Mouse (Mus musculus): ENCODE measurements around the gene Il18bp. TPM values are rescaled to one million over a fixed set of nuclear protein-coding genes. Genes with fewer than 3 reads are reported as not detected.
"Not testable (repeated sequence)": the region's sequence is repeated elsewhere in the genome, so short reads cannot be mapped to it uniquely, and the experiment has no call there.

Gene Il18bp
- polyA plus RNA-seq, 1 experiment from 2014 or later, result 3.7 TPM

DNA sequence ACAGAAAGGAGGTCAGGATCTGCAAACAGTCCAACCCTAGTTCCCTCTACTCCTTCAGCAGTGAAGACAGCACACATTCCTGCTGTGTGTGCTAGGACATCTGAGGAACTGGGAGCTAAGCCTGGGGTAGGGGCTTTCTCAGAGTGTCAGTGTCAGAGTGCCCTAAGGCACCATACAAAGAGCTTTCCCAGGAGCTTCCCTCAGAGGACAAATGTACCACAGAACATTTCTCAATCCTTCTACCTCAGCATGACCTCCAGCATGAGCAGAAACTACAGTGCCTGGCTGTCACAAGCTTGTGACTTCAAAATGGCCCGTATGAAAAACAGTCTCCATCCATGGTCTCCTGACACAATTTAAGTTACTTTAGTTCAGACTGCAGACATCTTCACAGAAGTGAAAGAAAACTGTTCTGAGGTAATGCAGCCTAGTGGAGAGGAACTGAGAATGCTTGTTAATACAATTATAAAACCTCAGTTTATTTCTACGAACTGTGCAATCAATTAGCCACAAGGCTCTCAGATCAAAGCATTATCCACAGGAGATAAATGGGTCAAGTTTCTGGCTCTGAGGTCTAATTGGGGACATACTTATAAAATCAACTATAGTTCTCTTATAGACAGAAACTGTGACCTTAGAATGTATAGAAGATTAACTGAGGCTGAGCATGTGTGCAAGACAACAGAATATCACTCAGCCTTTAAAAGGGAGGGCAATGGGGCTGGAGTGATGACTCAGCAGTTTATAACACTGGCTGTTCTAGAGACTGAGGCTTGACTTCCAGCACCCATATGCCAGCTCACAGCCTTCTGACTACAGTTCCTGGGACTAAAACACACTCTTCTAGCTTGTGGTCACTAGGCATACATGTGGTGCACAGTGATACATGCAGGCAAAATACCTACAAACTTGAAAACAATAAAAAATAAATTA is 7.0 kb upstream of the Il18bp start:
- H3K9ac ChIP-seq, result no peak overlapping the region
- no peaks in the 10 kb centered on the region for H3K4me1 ChIP-seq (replicated peaks)
- H3K27ac ChIP-seq (replicated peaks), result no peak overlapping the region
- H3K4me3 ChIP-seq, result no peak overlapping the region
- no peaks in the 10 kb centered on the region for H3K9me3 ChIP-seq
- WGBS, result 80% methylated on average over 2 of the region's 2 CpGs
- H3K27me3 ChIP-seq, result no peaks in the 10 kb centered on the region
- H3K4me2 ChIP-seq, result no peak overlapping the region
- H3K36me3 ChIP-seq, result peaks cover 86% of the 10 kb centered on the region
- ATAC-seq (ENCODE audit: low read depth), result no peak

DNA sequence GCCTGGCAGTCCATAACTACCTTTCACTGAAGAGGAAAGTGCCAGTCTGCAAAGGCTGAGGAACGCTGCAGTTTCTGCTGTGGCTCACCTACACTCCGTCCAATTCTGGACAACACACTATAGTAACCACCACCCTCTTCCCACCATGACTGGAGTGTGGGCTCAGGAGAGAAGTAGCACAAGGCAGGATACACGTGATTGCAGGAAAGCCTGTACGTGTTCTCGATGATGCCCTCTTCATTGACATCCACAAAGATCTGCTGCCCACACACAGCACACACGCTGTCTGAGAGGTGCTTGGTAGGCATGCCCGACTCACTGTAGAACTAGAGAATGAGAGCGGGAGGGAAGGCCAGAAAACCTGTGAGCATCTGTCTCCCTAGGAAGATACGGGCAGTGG is 5.3 kb upstream of the Il18bp start:
- Histone ChIP-seq H3K27ac (replicated peaks) (no peak overlapping the region), H3K9ac (no peak overlapping the region), H3K4me3 (no peak overlapping the region), H3K4me1 (replicated peaks) (no peaks in the 10 kb centered on the region), H3K9me3 (no peaks in the 10 kb centered on the region), H3K36me3 (peaks cover 89% of the 10 kb centered on the region), H3K27me3 (no peaks in the 10 kb centered on the region), H3K4me2 (no peak overlapping the region)
- ATAC-seq (ENCODE audit: low read depth), result no peak
- whole genome bisulfite sequencing, result 96% methylated on average over 9 of the region's 9 CpGs

DNA sequence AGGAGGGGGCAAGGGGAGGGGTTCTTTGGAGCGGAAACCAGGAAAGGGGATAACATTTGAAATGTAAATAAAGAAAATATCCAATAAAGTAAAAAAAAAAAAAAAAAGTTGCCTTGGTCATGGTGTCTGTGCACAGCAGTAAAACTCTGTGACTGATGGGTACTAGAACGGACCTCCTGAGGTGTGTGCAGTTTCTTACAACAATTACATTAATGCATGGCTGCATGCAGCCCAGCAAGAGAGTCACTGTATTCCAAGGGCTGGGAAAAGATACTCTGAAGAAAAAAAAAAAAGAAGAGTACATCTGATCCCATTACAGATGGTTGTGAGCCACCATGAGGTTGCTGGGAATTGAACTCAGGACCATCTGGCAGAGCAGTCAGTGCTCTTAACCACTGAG is 2.4 kb upstream of the Il18bp start:
- 71% methylated on average over 2 of the region's 2 CpGs for WGBS
- 0 out of 2 replicates have a peak, but pooled peaks have one; percentile 26 for ATAC-seq (ENCODE audit: low read depth)

DNA sequence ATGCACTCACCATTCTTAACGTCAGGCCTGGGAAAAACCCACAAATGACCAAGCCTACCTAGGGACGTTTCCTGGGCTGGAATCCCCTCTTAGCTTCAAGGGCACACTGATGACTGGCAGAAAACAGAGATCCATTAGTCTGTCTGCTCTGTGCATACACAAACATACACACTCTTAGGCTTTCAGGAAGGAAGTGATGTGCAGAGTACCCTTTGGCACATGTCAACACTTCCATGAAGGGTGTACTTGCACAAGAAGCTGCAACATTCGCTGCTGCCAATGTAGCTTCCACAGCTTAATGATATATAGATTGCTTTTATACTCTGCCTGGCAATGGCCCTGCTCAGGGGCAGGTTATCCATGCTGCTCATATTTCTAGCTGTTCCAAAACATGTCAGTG is 872 bp upstream of the Il18bp start:
- WGBS, result 70% methylated on average over 3 of the region's 3 CpGs
- Histone ChIP-seq H3K4me2 (no peak overlapping the region), H3K36me3 (peaks cover 97% of the 10 kb centered on the region), H3K27me3 (no peaks in the 10 kb centered on the region), H3K4me1 (replicated peaks) (no peaks in the 10 kb centered on the region), H3K27ac (replicated peaks) (no peak overlapping the region), H3K9ac (no peak overlapping the region), H3K9me3 (no peaks in the 10 kb centered on the region), H3K4me3 (no peak overlapping the region)
- no peak for ATAC-seq (ENCODE audit: low read depth)

More for the DNA sequence above, 2.4 kb upstream of the Il18bp start:
- H3K9me3 ChIP-seq; H3K4me1 ChIP-seq (replicated peaks); H3K9ac ChIP-seq; H3K4me2 ChIP-seq; H3K27me3 ChIP-seq; H3K27ac ChIP-seq (replicated peaks); H3K4me3 ChIP-seq: not testable (repeated sequence)
- peaks cover 96% of the 10 kb centered on the region for H3K36me3 ChIP-seq

DNA sequence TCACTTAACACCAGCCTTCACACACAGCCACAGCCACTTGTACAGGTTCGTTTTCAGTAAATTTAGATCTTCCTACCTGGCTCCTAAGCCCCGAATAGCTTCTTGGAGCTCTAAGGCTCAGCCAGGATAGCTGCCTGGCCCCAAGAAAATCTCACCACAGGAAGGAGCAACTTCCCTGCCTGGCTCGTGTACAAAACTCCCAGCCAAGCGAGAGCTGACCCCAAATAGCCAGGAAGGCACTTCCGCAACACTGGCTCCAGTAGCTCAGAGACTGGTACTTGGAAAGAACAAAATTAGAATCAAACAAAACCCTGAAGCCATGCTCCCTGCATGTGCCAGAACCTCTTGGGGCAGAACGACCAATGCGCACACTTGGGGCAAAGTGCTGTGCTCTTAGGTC is 456 bp downstream of the Il18bp start:
- H3K36me3 ChIP-seq, result peaks cover 97% of the 10 kb centered on the region
- H3K4me3 ChIP-seq, result no peak overlapping the region
- H3K9me3 ChIP-seq, result no peaks in the 10 kb centered on the region
- no peak overlapping the region for H3K9ac ChIP-seq
- H3K4me2 ChIP-seq, result no peak overlapping the region
- H3K4me1 ChIP-seq (replicated peaks), result no peaks in the 10 kb centered on the region
- H3K27ac ChIP-seq (replicated peaks), result no peak overlapping the region
- ATAC-seq (ENCODE audit: low read depth), result no peak
- H3K27me3 ChIP-seq, result no peaks in the 10 kb centered on the region
- WGBS, result 86% methylated on average over 7 of the region's 7 CpGs

DNA sequence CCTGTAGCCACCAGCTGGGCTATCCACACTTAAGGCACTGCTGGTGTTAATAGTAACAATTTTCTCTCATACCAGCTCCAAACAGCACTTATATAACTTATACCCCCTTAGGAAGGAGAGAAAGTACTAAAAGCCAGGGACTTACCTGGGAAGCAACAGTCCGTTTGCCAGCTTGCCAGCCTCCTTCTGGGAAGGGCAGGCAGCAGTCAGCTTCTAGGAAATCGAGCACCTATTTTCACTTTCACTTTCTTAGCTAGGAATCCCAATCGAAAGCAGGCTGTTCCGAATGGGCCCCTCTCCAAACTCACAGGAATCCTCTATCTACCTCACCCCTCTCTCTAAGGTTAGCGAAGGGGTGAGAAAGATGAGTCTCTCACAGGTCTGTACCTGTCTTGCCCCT is 1.0 kb downstream of the Il18bp start:
- ATAC-seq (ENCODE audit: low read depth), result no peak
- H3K27me3 ChIP-seq, result no peaks in the 10 kb centered on the region
- 96% methylated on average over 5 of the region's 5 CpGs for WGBS

DNA sequence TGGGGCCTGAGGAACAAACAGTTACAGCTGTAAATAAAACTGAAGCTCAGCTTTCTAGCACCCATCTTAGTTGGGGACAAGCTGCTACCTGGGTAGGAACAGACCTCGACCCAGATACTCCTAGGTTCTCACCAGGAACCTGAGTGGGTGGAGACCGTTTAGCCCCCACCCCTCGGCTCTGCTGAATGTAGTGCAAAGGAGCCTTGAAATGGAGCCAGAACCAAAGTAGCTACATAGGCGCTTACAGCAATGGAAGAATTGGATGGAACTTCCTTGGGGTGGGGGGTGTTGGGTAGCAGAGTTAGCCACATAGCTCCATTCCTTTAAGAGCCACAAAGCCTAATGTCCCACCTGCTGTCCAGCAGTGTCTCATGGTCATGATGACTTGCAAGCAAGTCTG is 1.6 kb downstream of the Il18bp start:
- no peaks in the 10 kb centered on the region for H3K4me1 ChIP-seq (replicated peaks)
- H3K4me3 ChIP-seq, result no peak overlapping the region
- H3K9me3 ChIP-seq, result no peaks in the 10 kb centered on the region
- ATAC-seq (ENCODE audit: low read depth), result no peak
- H3K36me3 ChIP-seq, result peaks cover 97% of the 10 kb centered on the region
- no peaks in the 10 kb centered on the region for H3K27me3 ChIP-seq
- 90% methylated on average over 4 of the region's 4 CpGs for WGBS
- H3K27ac ChIP-seq (replicated peaks), result no peak overlapping the region
- no peak overlapping the region for H3K4me2 ChIP-seq
- no peak overlapping the region for H3K9ac ChIP-seq

More for the DNA sequence above, 1.0 kb downstream of the Il18bp start:
- H3K9me3 ChIP-seq, result no peaks in the 10 kb centered on the region
- H3K4me3 ChIP-seq, result no peak overlapping the region
- no peak overlapping the region for H3K9ac ChIP-seq
- no peak overlapping the region for H3K27ac ChIP-seq (replicated peaks)
- peaks cover 97% of the 10 kb centered on the region for H3K36me3 ChIP-seq
- no peak overlapping the region for H3K4me2 ChIP-seq
- H3K4me1 ChIP-seq (replicated peaks), result no peaks in the 10 kb centered on the region

DNA sequence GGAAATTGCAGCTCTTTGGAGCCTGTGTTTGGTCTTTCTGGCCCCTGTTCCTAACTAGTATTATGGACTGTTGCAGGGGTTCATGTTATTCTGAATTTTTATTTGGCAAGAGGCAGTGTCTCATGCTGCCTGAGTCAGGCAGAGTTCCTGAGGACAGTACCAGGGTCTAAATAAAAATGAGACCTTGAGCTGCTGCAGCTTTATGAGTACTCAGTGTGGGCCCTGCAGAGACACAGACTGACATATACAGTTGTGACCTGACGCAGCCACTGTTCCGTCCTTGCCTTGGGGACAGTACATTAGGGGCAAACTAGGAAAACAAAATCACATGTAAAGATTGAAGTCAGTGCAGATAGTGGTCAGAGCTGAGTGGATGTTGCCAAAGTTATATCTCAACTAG is 3.5 kb downstream of the Il18bp start:
- 90% methylated on average over 2 of the region's 2 CpGs for WGBS
- H3K4me2 ChIP-seq, result no peak overlapping the region
- H3K4me1 ChIP-seq (replicated peaks), result no peaks in the 10 kb centered on the region
- no peak for ATAC-seq (ENCODE audit: low read depth)
- no peak overlapping the region for H3K9ac ChIP-seq
- H3K4me3 ChIP-seq, result no peak overlapping the region
- H3K36me3 ChIP-seq, result peaks cover 99% of the 10 kb centered on the region
- no peaks in the 10 kb centered on the region for H3K9me3 ChIP-seq
- no peak overlapping the region for H3K27ac ChIP-seq (replicated peaks)
- no peaks in the 10 kb centered on the region for H3K27me3 ChIP-seq

DNA sequence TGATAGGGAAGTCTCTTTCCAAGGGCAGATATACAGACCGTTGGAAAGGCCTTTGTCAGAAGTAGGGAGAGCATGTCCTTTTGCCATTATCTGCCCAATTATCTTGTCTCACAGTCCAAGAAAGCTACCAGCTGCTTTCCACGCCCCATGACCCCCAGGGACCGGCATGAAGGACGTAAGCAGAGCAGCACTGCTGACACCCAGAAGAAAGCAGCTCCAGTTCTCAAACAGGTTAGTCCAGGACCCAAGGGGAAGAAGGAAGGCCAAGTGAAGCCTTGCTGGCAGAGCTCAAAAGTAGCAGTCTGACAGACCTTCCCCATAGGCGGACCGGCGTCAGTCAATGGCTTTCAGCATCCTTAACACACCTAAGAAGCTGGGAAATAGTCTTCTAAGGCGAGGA is 5.1 kb downstream of the Il18bp start:
- no peaks in the 10 kb centered on the region for H3K4me1 ChIP-seq (replicated peaks)
- no peak overlapping the region for H3K9ac ChIP-seq
- no peak overlapping the region for H3K4me2 ChIP-seq
- H3K4me3 ChIP-seq, result no peak overlapping the region
- no peaks in the 10 kb centered on the region for H3K9me3 ChIP-seq
- ATAC-seq (ENCODE audit: low read depth), result no peak
- H3K36me3 ChIP-seq, result peaks cover 100% of the 10 kb centered on the region
- no peak overlapping the region for H3K27ac ChIP-seq (replicated peaks)
- WGBS, result 94% methylated on average over 8 of the region's 8 CpGs
- H3K27me3 ChIP-seq, result no peaks in the 10 kb centered on the region

DNA sequence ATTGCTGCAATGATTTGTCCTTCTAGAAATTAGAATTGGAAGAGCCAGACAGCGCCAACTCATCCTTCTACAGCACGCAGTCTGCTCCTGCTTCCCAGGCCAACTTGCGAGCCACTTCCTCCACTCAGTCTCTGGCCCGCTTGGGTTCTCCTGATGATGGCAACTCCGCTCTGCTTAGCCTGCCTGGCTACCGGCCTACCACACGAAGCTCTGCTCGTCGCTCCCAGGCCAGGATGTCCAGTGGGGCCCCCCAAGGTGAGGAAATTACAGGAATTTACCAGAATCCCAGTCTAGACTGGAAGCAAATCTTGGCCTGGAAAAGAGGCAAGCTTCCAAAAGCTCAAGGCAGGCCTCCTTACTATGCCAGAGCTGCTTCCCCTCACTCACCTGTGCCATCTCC is 6.6 kb downstream of the Il18bp start:
- WGBS, result 92% methylated on average over 9 of the region's 9 CpGs
- ATAC-seq (ENCODE audit: low read depth), result no peak
- no peak overlapping the region for H3K4me3 ChIP-seq
- no peak overlapping the region for H3K9ac ChIP-seq
- no peaks in the 10 kb centered on the region for H3K4me1 ChIP-seq (replicated peaks)
- H3K36me3 ChIP-seq, result peaks cover 100% of the 10 kb centered on the region
- H3K27me3 ChIP-seq, result no peaks in the 10 kb centered on the region
- no peak overlapping the region for H3K27ac ChIP-seq (replicated peaks)
- no peaks in the 10 kb centered on the region for H3K9me3 ChIP-seq
- no peak overlapping the region for H3K4me2 ChIP-seq

DNA sequence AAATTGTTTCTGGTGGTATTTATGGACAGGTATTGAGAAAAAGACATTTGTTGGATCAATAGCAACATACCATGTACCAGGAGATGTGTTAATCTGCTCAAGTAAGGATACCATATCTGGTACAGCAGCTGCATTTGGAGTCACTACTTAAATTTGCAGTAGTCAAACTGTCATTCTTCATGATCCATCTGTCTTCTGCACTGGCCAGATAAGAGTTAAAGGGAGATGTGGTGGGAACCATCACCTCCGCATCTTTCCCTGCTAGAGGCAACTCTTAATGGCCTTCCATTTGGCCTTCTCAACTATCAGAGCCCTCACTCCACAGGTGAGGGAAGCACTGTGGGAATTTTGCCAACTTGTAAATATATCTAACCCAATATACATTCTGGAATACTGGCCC is 12.0 kb downstream of the Il18bp start:
- H3K4me3 ChIP-seq, result no peak overlapping the region
- H3K4me2 ChIP-seq, result no peak overlapping the region
- no peak for ATAC-seq (ENCODE audit: low read depth)
- no peaks in the 10 kb centered on the region; the same call in 1 of the 2 replicates for H3K4me1 ChIP-seq (replicated peaks)
- no peak overlapping the region for H3K9ac ChIP-seq
- H3K9me3 ChIP-seq, result no peaks in the 10 kb centered on the region
- H3K27me3 ChIP-seq, result no peaks in the 10 kb centered on the region
- WGBS, result 78% methylated on average over 1 of the region's 1 CpGs
- H3K27ac ChIP-seq (replicated peaks), result no peak overlapping the region
- H3K36me3 ChIP-seq, result peaks cover 98% of the 10 kb centered on the region

DNA sequence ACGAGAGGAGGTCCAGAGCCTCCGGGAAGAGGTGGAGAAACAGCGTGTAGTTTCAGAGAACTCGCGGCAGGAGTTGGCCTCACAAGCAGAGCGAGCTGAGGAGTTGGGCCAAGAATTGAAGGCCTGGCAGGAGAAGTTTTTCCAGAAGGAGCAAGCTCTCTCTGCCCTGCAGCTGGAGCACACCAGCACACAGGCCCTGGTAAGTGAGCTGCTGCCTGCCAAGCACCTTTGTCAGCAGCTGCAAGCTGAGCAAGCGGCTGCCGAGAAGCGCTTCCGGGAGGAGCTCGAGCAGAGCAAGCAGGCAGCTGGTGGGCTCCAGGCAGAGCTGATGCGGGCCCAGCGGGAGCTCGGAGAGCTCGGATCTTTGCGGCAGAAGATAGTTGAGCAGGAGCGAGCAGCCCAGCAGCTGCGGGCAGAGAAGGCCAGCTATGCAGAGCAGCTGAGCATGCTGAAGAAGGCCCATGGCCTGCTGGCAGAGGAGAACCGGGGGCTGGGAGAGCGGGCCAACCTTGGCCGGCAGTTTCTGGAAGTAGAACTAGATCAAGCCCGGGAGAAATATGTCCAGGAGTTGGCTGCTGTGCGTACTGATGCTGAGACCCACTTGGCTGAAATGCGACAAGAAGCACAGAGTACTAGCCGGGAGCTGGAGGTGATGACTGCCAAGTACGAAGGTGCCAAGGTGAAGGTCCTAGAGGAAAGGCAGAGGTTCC is 17.4 kb downstream of the Il18bp start:
- Histone ChIP-seq H3K4me3 (no peak overlapping the region), H3K4me2 (no peak overlapping the region), H3K9ac (no peak overlapping the region), H3K36me3 (peaks cover 98% of the 10 kb centered on the region), H3K9me3 (no peaks in the 10 kb centered on the region), H3K27me3 (no peaks in the 10 kb centered on the region), H3K27ac (replicated peaks) (no peak overlapping the region), H3K4me1 (replicated peaks) (no peaks in the 10 kb centered on the region; the same call in 1 of the 2 replicates)
- 91% methylated on average over 26 of the region's 26 CpGs for WGBS
- no peak for ATAC-seq (ENCODE audit: low read depth)
